Mouse (Mus musculus) liver, embryonic 14.5 days (tissue): ENCODE data around the gene BC005624. TPM values are rescaled to one million over a fixed set of nuclear protein-coding genes. Genes with fewer than 3 reads are reported as not detected.

Source experiments
- ATAC-seq: fragments of 200-750 bp; cut with Nextera tagmentation; 2 replicates; pipeline ENCODE4 v1.8.0; 2017; ENCODE audit warnings: moderate number of reproducible peaks, mild to moderate bottlenecking, moderate library complexity; ENCODE audit not compliant: insufficient read depth
- DNase-seq, 3 experiments: peaks; one replicate each; pipeline ENCODE4 v3.0.0-alpha.2; 2012 to 2013; ENCODE audit warnings: low read depth in 3 of 3, low spot score in 3 of 3
- H3K27ac ChIP-seq: fragments of 300-500 bp; sonication (generic); 2 replicates; pipeline ENCODE4 v1.5.1; 2014; ENCODE audit warnings: moderate library complexity, mild to moderate bottlenecking, control low read depth, inconsistent platforms
- H3K27me3 ChIP-seq: fragments of 300-500 bp; sonication (generic); 2 replicates; pipeline ENCODE4 v1.6.1; 2014; ENCODE audit warnings: mild to moderate bottlenecking, low read length, moderate library complexity; ENCODE audit not compliant: control insufficient read depth, insufficient read depth
- H3K36me3 ChIP-seq: fragments of 300-500 bp; sonication (generic); replicated peaks from 2 replicates; pipeline ENCODE4 v1.6.1; 2014; ENCODE audit warnings: low read depth; ENCODE audit not compliant: control insufficient read depth, insufficient read depth
- H3K4me1 ChIP-seq, 2 experiments: fragments of 200-500 bp in 1 of 2; fragments of 300-500 bp in 1 of 2; sonication (generic) in 1 of 2; replicated peaks; 2 replicates each; pipeline ENCODE4 v1.6.1; 2012 to 2014; ENCODE audit warnings: antibody characterized with exemption in 1 of 2, inconsistent platforms in 1 of 2, low read length in 1 of 2; ENCODE audit not compliant: control insufficient read depth in 2 of 2, insufficient read depth in 2 of 2
- H3K4me2 ChIP-seq: fragments of 300-500 bp; sonication (generic); 2 replicates; pipeline ENCODE4 v1.6.1; 2014; ENCODE audit warnings: low read depth, mild to moderate bottlenecking, control low read depth, moderate library complexity
- H3K4me3 ChIP-seq, 2 experiments: fragments of 200-500 bp in 1 of 2; fragments of 300-500 bp in 1 of 2; sonication (generic) in 1 of 2; 2 replicates each; pipeline ENCODE4 v1.5.1; 2012 to 2014; ENCODE audit warnings: low read depth in 2 of 2, low read length in 2 of 2, mild to moderate bottlenecking in 2 of 2, control low read depth in 1 of 2, inconsistent platforms in 1 of 2, moderate library complexity in 1 of 2; ENCODE audit not compliant: insufficient read depth in 1 of 2
- H3K9ac ChIP-seq: fragments of 300-500 bp; sonication (generic); replicated peaks from 2 replicates; pipeline ENCODE4 v1.6.1; 2014; ENCODE audit warnings: mild to moderate bottlenecking, control low read depth, moderate library complexity
- H3K9me3 ChIP-seq: fragments of 300-500 bp; sonication (generic); 2 replicates; pipeline ENCODE4 v1.6.1; 2016; ENCODE audit warnings: low read length, mixed read lengths; ENCODE audit not compliant: control insufficient read depth
- CTCF ChIP-seq: IDR thresholded peaks from 2 replicates; pipeline ENCODE4 v1.5.1; 2016; ENCODE audit warnings: antibody characterized with exemption, low read depth, control low read depth
- EP300 ChIP-seq: IDR thresholded peaks from 2 replicates; pipeline ENCODE4 v1.6.1; 2016; ENCODE audit warnings: antibody characterized with exemption, low read depth
- WGBS: fragments of 180-500 bp; shearing (Covaris S2); extraction: QIAGEN DNeasy Blood & Tissue Kit; methylation state at CpG from one replicate; pipeline ENCODE4 v1.1.7; 2014; ENCODE audit not compliant: insufficient replicate concordance; 5-methylcytosine and 5-hydroxymethylcytosine counted together
- polyA plus RNA-seq, 2 experiments: library from polyadenylated mRNA; depleted of rRNA in 1 of 2; stranded (reverse) in 1 of 2; unstranded in 1 of 2; fragments of >200 nt; fragmentation: Nextera tagmentation in 1 of 2; extraction: Ambion mirVana in 1 of 2; gene quantifications; 2 replicates each; pipeline versions ENCODE4 v1.2.1 to v1.2.3; 2012 to 2014

The BC005624 gene
- polyA plus RNA-seq, 2 experiments: 22.2 to 24.4 TPM

DNA sequence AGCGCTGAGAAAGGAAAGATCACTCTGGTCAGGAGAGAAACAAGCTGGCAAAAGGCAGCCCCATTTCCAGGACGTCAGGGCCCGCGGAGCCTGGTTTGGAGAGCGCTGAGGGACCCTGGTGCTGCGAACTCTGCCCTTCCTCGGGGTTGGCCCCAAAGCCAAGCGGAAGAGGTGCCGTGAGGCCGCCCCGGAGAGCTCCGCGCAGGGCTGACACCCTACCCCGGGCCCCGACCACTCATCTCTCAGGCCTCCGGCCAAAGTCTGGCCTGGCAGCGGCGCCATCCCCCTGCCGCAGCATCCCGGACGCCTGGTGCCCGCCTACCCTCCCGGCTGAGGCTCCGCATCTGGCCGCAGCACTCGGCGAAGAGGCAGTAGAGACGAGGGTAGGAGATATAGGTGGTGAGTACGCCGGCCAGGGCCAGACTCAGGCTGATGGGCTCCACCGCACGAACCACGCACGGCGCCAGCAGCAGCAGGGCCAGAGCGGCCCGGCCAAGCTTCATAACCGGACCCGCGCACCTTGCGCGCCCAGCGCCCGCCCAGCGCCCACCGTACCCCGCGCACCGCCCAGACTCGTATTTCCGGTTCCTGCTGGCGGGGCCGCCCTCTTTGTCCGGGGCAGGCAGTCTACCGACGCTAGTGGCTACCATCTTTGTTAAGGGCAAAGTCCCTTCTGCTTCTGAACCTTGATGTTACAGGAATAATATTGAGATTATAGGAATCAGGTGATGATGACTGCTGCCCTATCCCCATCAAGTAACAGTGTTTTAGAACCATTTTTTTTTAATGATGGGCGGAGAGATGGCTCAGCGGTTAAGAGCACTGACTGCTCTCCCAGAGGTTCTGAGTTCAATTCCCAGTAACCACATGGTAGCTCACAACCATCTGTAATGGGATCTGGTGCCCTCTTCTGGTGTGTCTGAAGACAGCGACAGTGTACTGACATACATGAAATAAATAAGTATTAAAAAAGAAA, 14.4 kb downstream of the BC005624 start, which contains the start of gene Tor1a:
Tor1a (minus strand) TSS at position 582 of the 976 bp plus-strand sequence.
- peak within 1 kb of the TSS; percentile 97 for H3K4me2 ChIP-seq
- WGBS: 3% methylated on average over 48 of the region's 59 CpGs
- peak; percentile 92 for ATAC-seq
- H3K27me3 ChIP-seq: no peaks in the 10 kb centered on the region
- H3K36me3 ChIP-seq: peaks cover 17% of the 10 kb centered on the region
- peak; percentile 73 to 76 (median 74) for DNase-seq
- peaks cover 7 to 13% of the 10 kb centered on the region in 2 experiments; a peak in 3 of 4 replicates for H3K4me1 ChIP-seq
- peak within 1 kb of the TSS; percentile 85 to 88 for H3K4me3 ChIP-seq
- H3K27ac ChIP-seq: peak within 1 kb of the TSS; percentile 70
- no peaks in the 10 kb centered on the region for H3K9me3 ChIP-seq
- H3K9ac ChIP-seq: peak within 1 kb of the TSS; percentile 98
- TF ChIP-seq CTCF: no peak
- TF ChIP-seq EP300: no peak

DNA sequence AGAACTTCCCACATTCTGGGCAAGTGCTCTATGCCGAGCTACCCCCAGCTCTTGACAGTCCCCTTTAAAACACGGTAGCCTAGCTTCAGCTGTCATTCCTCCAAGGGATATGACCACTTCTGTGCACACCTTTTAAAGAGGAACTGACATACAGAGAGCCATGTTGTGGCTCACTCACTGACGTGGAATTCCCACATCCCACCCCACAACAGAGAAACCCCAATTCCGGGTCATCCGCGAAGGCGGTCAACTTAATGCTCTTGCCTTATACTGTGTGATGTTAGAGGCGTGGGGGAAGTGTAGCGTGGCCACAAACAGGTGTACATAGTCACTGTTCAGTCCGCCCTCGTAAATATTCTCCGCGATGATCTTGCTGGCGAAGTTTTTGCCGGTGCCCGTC, 15.2 kb downstream of the BC005624 start:
- 6% methylated on average over 16 of the region's 16 CpGs for WGBS
- peak overlapping the region; percentile 98 for H3K9ac ChIP-seq
- no peaks in the 10 kb centered on the region for H3K27me3 ChIP-seq
- peak overlapping the region; percentile 97 for H3K4me2 ChIP-seq
- TF ChIP-seq EP300 (no peak), CTCF (no peak)
- H3K4me1 ChIP-seq: peaks cover 7 to 13% of the 10 kb centered on the region in 2 experiments; a peak in 3 of 4 replicates
- DNase-seq: no peak
- H3K9me3 ChIP-seq: no peaks in the 10 kb centered on the region
- peak; percentile 20; the same call in 1 of the 2 replicates for ATAC-seq
- H3K4me3 ChIP-seq: peak overlapping the region; percentile 85 to 88
- H3K36me3 ChIP-seq: peaks cover 21% of the 10 kb centered on the region
- no peak overlapping the region; the same call in 1 of the 2 replicates for H3K27ac ChIP-seq

GRCm38 (mm10) chr2:30965627-30966026, 16.4 kb downstream of the BC005624 start:
- no peak overlapping the region for H3K4me3 ChIP-seq

DNA sequence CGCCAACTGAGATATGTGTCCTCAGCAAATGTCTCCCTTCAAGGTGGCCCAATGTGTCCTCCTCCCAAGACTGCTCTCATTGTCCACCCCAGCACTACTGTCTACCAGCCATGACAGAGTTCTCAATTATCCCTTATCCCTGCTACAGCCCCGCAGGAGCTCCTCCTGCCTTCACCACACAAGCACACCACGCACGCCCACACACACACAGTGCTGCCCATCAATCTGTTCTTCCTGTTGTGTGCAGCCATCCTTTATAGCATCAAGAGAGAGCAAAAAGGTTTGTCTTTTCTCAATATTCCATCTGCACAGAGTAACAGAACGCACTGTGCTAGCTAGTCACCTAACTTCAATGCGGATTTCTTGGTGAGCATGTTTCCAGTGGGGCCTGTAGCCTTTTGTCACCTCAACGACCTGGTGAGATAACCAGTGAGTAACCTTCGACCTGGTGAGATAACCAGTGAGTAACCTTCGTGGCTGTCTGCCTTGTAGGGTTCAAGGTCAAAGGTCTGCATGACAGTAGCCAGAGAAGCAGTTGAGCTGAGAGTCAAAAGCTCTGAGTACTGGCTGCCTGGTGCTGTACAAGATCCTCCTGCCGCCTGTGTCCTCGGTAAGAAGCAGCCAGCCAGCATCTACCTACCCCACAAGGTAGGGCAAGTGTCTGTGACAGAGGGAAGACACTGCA, 19.3 kb downstream of the BC005624 start:
- no peak overlapping the region for H3K9ac ChIP-seq
- TF ChIP-seq EP300 (no peak), CTCF (no peak)
- no peak overlapping the region for H3K27ac ChIP-seq
- DNase-seq (no peak), ATAC-seq (no peak)
- H3K4me1 ChIP-seq: peaks cover 7 to 15% of the 10 kb centered on the region in 2 experiments; a peak in 3 of 4 replicates
- H3K27me3 ChIP-seq: no peaks in the 10 kb centered on the region
- no peak overlapping the region for H3K4me3 ChIP-seq
- WGBS: 74% methylated on average over 11 of the region's 11 CpGs
- peaks cover 60% of the 10 kb centered on the region for H3K36me3 ChIP-seq
- H3K9me3 ChIP-seq: no peaks in the 10 kb centered on the region
- no peak overlapping the region for H3K4me2 ChIP-seq

More at GRCm38 (mm10) chr2:30965627-30966026, 16.4 kb downstream of the BC005624 start:
- Histone ChIP-seq H3K27me3 (no peaks in the 10 kb centered on the region), H3K36me3 (peaks cover 33% of the 10 kb centered on the region), H3K4me1 (peaks cover 7 to 13% of the 10 kb centered on the region in 2 experiments; a peak in 3 of 4 replicates), H3K27ac (no peak overlapping the region), H3K9me3 (no peaks in the 10 kb centered on the region), H3K4me2 (peak overlapping the region; percentile 97), H3K9ac (no peak overlapping the region)
- TF ChIP-seq EP300 (no peak), CTCF (no peak)
- WGBS: 82% methylated on average over 8 of the region's 8 CpGs
- ATAC-seq (no peak), DNase-seq (no peak)

DNA sequence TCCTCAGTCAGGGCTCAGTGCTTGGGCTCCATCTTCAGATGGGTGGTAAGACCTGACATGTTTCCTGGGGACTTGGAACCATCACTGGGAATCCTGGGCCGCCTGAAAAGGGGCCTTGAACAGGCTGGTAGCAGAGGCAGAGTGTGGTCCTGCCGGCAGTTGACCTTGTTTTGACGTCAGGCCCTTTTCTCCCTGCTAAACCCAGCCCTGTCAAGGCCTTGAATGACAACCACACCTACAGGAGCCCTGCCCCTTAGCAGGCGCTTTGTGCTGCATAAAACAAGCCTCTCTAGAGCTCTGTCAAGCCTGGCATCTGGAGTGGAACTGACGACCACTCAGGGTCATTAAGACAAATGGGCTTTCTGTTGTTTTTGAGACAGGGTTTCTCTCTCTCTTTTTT, 22.1 kb downstream of the BC005624 start:
- no peak overlapping the region for H3K27ac ChIP-seq
- DNase-seq (no peak), ATAC-seq (no peak)
- TF ChIP-seq EP300 (no peak), CTCF (no peak)
- no peak overlapping the region for H3K4me3 ChIP-seq
- no peaks in the 10 kb centered on the region for H3K27me3 ChIP-seq
- H3K9me3 ChIP-seq: no peaks in the 10 kb centered on the region
- peaks cover 78% of the 10 kb centered on the region for H3K36me3 ChIP-seq
- WGBS: 46% methylated on average over 5 of the region's 5 CpGs
- H3K4me1 ChIP-seq: peaks cover 3 to 9% of the 10 kb centered on the region in 2 experiments; a peak in 2 of 4 replicates
- H3K9ac ChIP-seq: no peak overlapping the region
- no peak overlapping the region for H3K4me2 ChIP-seq
